Comparison of ENCODE assay signal across 8 mouse cellular contexts in genomic region chr10:81319741-81320549, GRCm38 (mm10). TPM values are rescaled to one million over a fixed set of nuclear protein-coding genes. Genes with fewer than 3 reads are reported as not detected.
DNase-seq lines count a peak whose midpoint lies in the region; ATAC-seq and TF ChIP-seq lines count a peak whose summit lies in the region.

No protein-coding gene starts in this region.

- TF ChIP-seq EP300 in liver, embryonic 14.5 days (IDR thresholded peaks at IDR 0.05; ENCODE audit: low read depth), result no peak

- 2% methylated on average over 38 of the region's 38 CpGs for WGBS in lung, embryonic 14.5 days
- WGBS in embryonic facial prominence, embryonic 12.5 days, result 1% methylated on average over 38 of the region's 38 CpGs
- under 1% methylated on average over 38 of the region's 38 CpGs for WGBS in hindbrain, embryonic 14.5 days
- WGBS in liver, embryonic 14.5 days (ENCODE audit: insufficient replicate concordance), result 1% methylated on average over 38 of the region's 38 CpGs

- peak; percentile 25; the same call in 1 of the 2 replicates for ATAC-seq in lung, embryonic 14.5 days (ENCODE audit: insufficient read depth)
- ATAC-seq in embryonic facial prominence, embryonic 12.5 days (ENCODE audit: insufficient number of reproducible peaks, insufficient read depth, low FRiP score, low TSS enrichment), result peak; percentile 23
- peak; percentile 12; the same call in 1 of the 2 replicates for ATAC-seq in hindbrain, embryonic 14.5 days (ENCODE audit: low FRiP score)
- no peak for ATAC-seq in liver, embryonic 14.5 days (ENCODE audit: insufficient read depth)

- H3K27ac ChIP-seq in lung, embryonic 14.5 days (ENCODE audit: low read depth), result peak overlapping the region; percentile 87
- H3K27ac ChIP-seq in embryonic facial prominence, embryonic 12.5 days, result peak overlapping the region; percentile 85
- peak overlapping the region; percentile 81 for H3K27ac ChIP-seq in hindbrain, embryonic 14.5 days
- peak overlapping the region; percentile 84 for H3K27ac ChIP-seq in liver, embryonic 14.5 days

- H3K9ac ChIP-seq in lung, embryonic 14.5 days, result peak overlapping the region; percentile 59
- peak overlapping the region; percentile 54 for H3K9ac ChIP-seq in embryonic facial prominence, embryonic 12.5 days
- H3K9ac ChIP-seq in hindbrain, embryonic 14.5 days, result peak overlapping the region; percentile 48
- peak overlapping the region; percentile 67 for H3K9ac ChIP-seq in liver, embryonic 14.5 days (replicated peaks)

- peak overlapping the region; percentile 98 for H3K4me3 ChIP-seq in lung, embryonic 14.5 days (ENCODE audit: low read depth, low read length)
- H3K4me3 ChIP-seq in embryonic facial prominence, embryonic 12.5 days, result peak overlapping the region; percentile 84
- peak overlapping the region; percentile 76 for H3K4me3 ChIP-seq in hindbrain, embryonic 14.5 days (replicated peaks; ENCODE audit: low read length)
- H3K4me3 ChIP-seq in liver, embryonic 14.5 days (ENCODE audit: insufficient read depth in 1 of 2, low read depth in 2 of 2, low read length in 2 of 2), result peak overlapping the region; percentile 73 to 75

- no peaks in the 10 kb centered on the region for H3K27me3 ChIP-seq in lung, embryonic 14.5 days (ENCODE audit: insufficient read depth, low read length)
- no peaks in the 10 kb centered on the region for H3K27me3 ChIP-seq in embryonic facial prominence, embryonic 12.5 days
- no peaks in the 10 kb centered on the region for H3K27me3 ChIP-seq in hindbrain, embryonic 14.5 days (ENCODE audit: control insufficient read depth, insufficient read depth, low read length)
- H3K27me3 ChIP-seq in liver, embryonic 14.5 days (ENCODE audit: control insufficient read depth, insufficient read depth, low read length), result no peaks in the 10 kb centered on the region
- H3K27me3 ChIP-seq in splenic B cell, adult 2 months (ENCODE audit: control insufficient read depth, insufficient read depth, low read length, poor library complexity, severe bottlenecking), result no peaks in the 10 kb centered on the region

- H3K4me2 ChIP-seq in lung, embryonic 14.5 days, result peak overlapping the region; percentile 76
- H3K4me2 ChIP-seq in embryonic facial prominence, embryonic 12.5 days (replicated peaks), result peak overlapping the region; percentile 61
- H3K4me2 ChIP-seq in hindbrain, embryonic 14.5 days (replicated peaks), result peak overlapping the region; percentile 83
- H3K4me2 ChIP-seq in liver, embryonic 14.5 days (ENCODE audit: low read depth), result peak overlapping the region; percentile 90

- no peak for TF ChIP-seq CTCF in lung, embryonic 14.5 days (IDR thresholded peaks at IDR 0.05; ENCODE audit: low read depth)
- TF ChIP-seq CTCF in liver, embryonic 14.5 days (IDR thresholded peaks at IDR 0.05; ENCODE audit: low read depth), result no peak

- peak; percentile 100 for DNase-seq in lung, embryonic 14.5 days
- DNase-seq in lung, postnatal 25 days (ENCODE audit: low spot score), result no peak
- peak; percentile 52 for DNase-seq in adrenal gland, adult 8-10 months
- peak; percentile 92 for DNase-seq in hindbrain, embryonic 14.5 days (ENCODE audit: low spot score)
- peak; percentile 94 to 96 (median 95) for DNase-seq in liver, embryonic 14.5 days (ENCODE audit: low read depth in 3 of 3, low spot score in 3 of 3)
- DNase-seq in splenic B cell, adult 2 months (ENCODE audit: low read depth, low spot score), result peak; percentile 29
- DNase-seq in left cerebral cortex, adult 8-10 months (ENCODE audit: low spot score in 2 of 2), result no peak

- no peaks in the 10 kb centered on the region for H3K9me3 ChIP-seq in lung, embryonic 14.5 days (ENCODE audit: low read depth, low read length)
- H3K9me3 ChIP-seq in embryonic facial prominence, embryonic 12.5 days, result no peaks in the 10 kb centered on the region
- H3K9me3 ChIP-seq in hindbrain, embryonic 14.5 days (ENCODE audit: control insufficient read depth, low read length), result no peaks in the 10 kb centered on the region
- no peaks in the 10 kb centered on the region for H3K9me3 ChIP-seq in liver, embryonic 14.5 days (ENCODE audit: control insufficient read depth, low read length)

- H3K36me3 ChIP-seq in lung, embryonic 14.5 days (ENCODE audit: insufficient read depth), result peaks cover 59% of the 10 kb centered on the region
- H3K36me3 ChIP-seq in embryonic facial prominence, embryonic 12.5 days, result peaks cover 58% of the 10 kb centered on the region
- H3K36me3 ChIP-seq in hindbrain, embryonic 14.5 days (replicated peaks; ENCODE audit: control insufficient read depth, insufficient read depth), result peaks cover 63% of the 10 kb centered on the region
- peaks cover 26% of the 10 kb centered on the region for H3K36me3 ChIP-seq in liver, embryonic 14.5 days (replicated peaks; ENCODE audit: control insufficient read depth, insufficient read depth, low read depth)
- H3K36me3 ChIP-seq in splenic B cell, adult 2 months (ENCODE audit: control insufficient read depth, insufficient read depth, low read length, poor library complexity, severe bottlenecking), result peaks cover 21% of the 10 kb centered on the region

- H3K4me1 ChIP-seq in lung, embryonic 14.5 days (ENCODE audit: insufficient read depth), result peaks cover 19% of the 10 kb centered on the region; the same call in 1 of the 2 replicates
- H3K4me1 ChIP-seq in embryonic facial prominence, embryonic 12.5 days, result peaks cover 35% of the 10 kb centered on the region
- peaks cover 20% of the 10 kb centered on the region for H3K4me1 ChIP-seq in hindbrain, embryonic 14.5 days (replicated peaks; ENCODE audit: control insufficient read depth, insufficient read depth, low read length)
- H3K4me1 ChIP-seq in liver, embryonic 14.5 days (replicated peaks; ENCODE audit: control insufficient read depth in 2 of 2, insufficient read depth in 2 of 2, low read length in 1 of 2), result peaks cover 11 to 12% of the 10 kb centered on the region in 2 experiments

RNA-seq across cellular contexts. Expression of gene Cactin, which starts 1.0 kb away (rescaled TPM):
- 34.3 and 42.9 TPM in 2 replicates for polyA plus RNA-seq in lung, embryonic 14.5 days (2014; fragmentation: Nextera tagmentation; extraction: Ambion mirVana)
- total RNA-seq in adrenal gland, adult 8-10 months (2022), result 10 to 100 TPM; 37.7 to 47.5 (median 42.5) TPM
- 61.0 and 62.2 TPM in 2 replicates for polyA plus RNA-seq in embryonic facial prominence, embryonic 12.5 days (2016; fragmentation: Nextera tagmentation; extraction: Ambion mirVana)
- 18.7 and 20.6 TPM in 2 replicates for polyA plus RNA-seq in hindbrain, embryonic 14.5 days (2014; fragmentation: Nextera tagmentation; extraction: Ambion mirVana)
- polyA plus RNA-seq in liver, embryonic 14.5 days (2012; rRNA removed), result 20.8 and 24.3 TPM in 2 replicates
- polyA plus RNA-seq in liver, embryonic 14.5 days (2014; fragmentation: Nextera tagmentation; extraction: Ambion mirVana), result 12.1 and 16.6 TPM in 2 replicates
- 10 to 100 TPM; 27.7 to 30.9 (median 29.2) TPM for total RNA-seq in left cerebral cortex, adult 8-10 months (2022)

RNA-seq across cellular contexts. Expression of gene Tbxa2r, which starts 8.6 kb away (rescaled TPM):
- 13.6 and 15.0 TPM in 2 replicates for polyA plus RNA-seq in lung, embryonic 14.5 days (2014; fragmentation: Nextera tagmentation; extraction: Ambion mirVana)
- 10 to 100 TPM; 35.6 to 52.1 (median 42.0) TPM for total RNA-seq in adrenal gland, adult 8-10 months (2022)
- 2.8 and 3.1 TPM in 2 replicates for polyA plus RNA-seq in embryonic facial prominence, embryonic 12.5 days (2016; fragmentation: Nextera tagmentation; extraction: Ambion mirVana)
- 4.3 and 5.4 TPM in 2 replicates for polyA plus RNA-seq in hindbrain, embryonic 14.5 days (2014; fragmentation: Nextera tagmentation; extraction: Ambion mirVana)
- polyA plus RNA-seq in liver, embryonic 14.5 days (2012; rRNA removed), result 2.4 and 3.1 TPM in 2 replicates
- 1.9 and 3.3 TPM in 2 replicates for polyA plus RNA-seq in liver, embryonic 14.5 days (2014; fragmentation: Nextera tagmentation; extraction: Ambion mirVana)
- 1 to 10 TPM in 2 of 4 experiments, under 1 TPM in 2; 0.63 to 1.3 (median 0.93) TPM for total RNA-seq in left cerebral cortex, adult 8-10 months (2022)

RNA-seq across cellular contexts. Expression of gene Gipc3, which starts 23.1 kb away (rescaled TPM):
- 0.05 and 0.08 TPM in 2 replicates for polyA plus RNA-seq in lung, embryonic 14.5 days (2014; fragmentation: Nextera tagmentation; extraction: Ambion mirVana)
- 10 to 100 TPM in 2 of 4 experiments, 1 to 10 TPM in 2; 3.7 to 17.7 (median 9.3) TPM for total RNA-seq in adrenal gland, adult 8-10 months (2022)
- polyA plus RNA-seq in embryonic facial prominence, embryonic 12.5 days (2016; fragmentation: Nextera tagmentation; extraction: Ambion mirVana), result not detected in 2 replicates
- polyA plus RNA-seq in hindbrain, embryonic 14.5 days (2014; fragmentation: Nextera tagmentation; extraction: Ambion mirVana), result not detected in 2 replicates
- 0.01 TPM in 2 replicates for polyA plus RNA-seq in liver, embryonic 14.5 days (2012; rRNA removed)
- polyA plus RNA-seq in liver, embryonic 14.5 days (2014; fragmentation: Nextera tagmentation; extraction: Ambion mirVana), result not detected in 2 replicates
- total RNA-seq in left cerebral cortex, adult 8-10 months (2022), result 1 to 10 TPM; 2.0 to 2.3 (median 2.2) TPM

RNA-seq across cellular contexts. Expression of gene Pip5k1c, which starts 27.2 kb away (rescaled TPM):
- 50.8 and 58.6 TPM in 2 replicates for polyA plus RNA-seq in lung, embryonic 14.5 days (2014; fragmentation: Nextera tagmentation; extraction: Ambion mirVana)
- 10 to 100 TPM; 42.6 to 61.1 (median 53.3) TPM for total RNA-seq in adrenal gland, adult 8-10 months (2022)
- polyA plus RNA-seq in embryonic facial prominence, embryonic 12.5 days (2016; fragmentation: Nextera tagmentation; extraction: Ambion mirVana), result 70.1 and 75.3 TPM in 2 replicates
- polyA plus RNA-seq in hindbrain, embryonic 14.5 days (2014; fragmentation: Nextera tagmentation; extraction: Ambion mirVana), result 137 and 151 TPM in 2 replicates
- 12.8 and 13.1 TPM in 2 replicates for polyA plus RNA-seq in liver, embryonic 14.5 days (2012; rRNA removed)
- polyA plus RNA-seq in liver, embryonic 14.5 days (2014; fragmentation: Nextera tagmentation; extraction: Ambion mirVana), result 10.5 and 12.5 TPM in 2 replicates
- total RNA-seq in left cerebral cortex, adult 8-10 months (2022), result 100 to 1,000 TPM; 355 to 367 (median 361) TPM

RNA-seq across cellular contexts. Expression of gene Tjp3, which starts 28.6 kb away (rescaled TPM):
- polyA plus RNA-seq in lung, embryonic 14.5 days (2014; fragmentation: Nextera tagmentation; extraction: Ambion mirVana), result 15.3 and 17.2 TPM in 2 replicates
- total RNA-seq in adrenal gland, adult 8-10 months (2022), result under 1 TPM; 0.22 to 0.81 (median 0.29) TPM
- polyA plus RNA-seq in embryonic facial prominence, embryonic 12.5 days (2016; fragmentation: Nextera tagmentation; extraction: Ambion mirVana), result 4.5 and 6.4 TPM in 2 replicates
- 3.9 and 6.0 TPM in 2 replicates for polyA plus RNA-seq in hindbrain, embryonic 14.5 days (2014; fragmentation: Nextera tagmentation; extraction: Ambion mirVana)
- 0.38 and 0.40 TPM in 2 replicates for polyA plus RNA-seq in liver, embryonic 14.5 days (2012; rRNA removed)
- 0.20 and 0.37 TPM in 2 replicates for polyA plus RNA-seq in liver, embryonic 14.5 days (2014; fragmentation: Nextera tagmentation; extraction: Ambion mirVana)
- total RNA-seq in left cerebral cortex, adult 8-10 months (2022), result under 1 TPM in 3 of 4 experiments, not detected in 1; 0.23 to 1.00 (median 0.27) TPM

Comparison
In these comparisons a context has a peak if more than half of its experiments do, and no peak if none do; other contexts are left out.
1. DNase-seq: peak in lung, embryonic 14.5 days (single experiment), adrenal gland, adult 8-10 months (single experiment), hindbrain, embryonic 14.5 days (single experiment), liver, embryonic 14.5 days (3 of 3) and splenic B cell, adult 2 months (single experiment); none in lung, postnatal 25 days (single experiment) and left cerebral cortex, adult 8-10 months (0 of 2).
2. Peak in every context shown above with its lines, with median percentiles within 50 percentile points of each other: H3K27ac ChIP-seq, H3K4me2 ChIP-seq, H3K4me3 ChIP-seq and H3K9ac ChIP-seq.